Mouse (Mus musculus) myocyte (in vitro differentiated cells): ENCODE data around the gene Zfp652.

Source experiments
- MYOG ChIP-seq, 3 experiments: IDR thresholded peaks; one replicate each; pipeline ENCODE4 v1.6.1; 2011; ENCODE audit warnings: control low read depth in 2 of 3, low read depth in 2 of 3, mild to moderate bottlenecking in 2 of 3; ENCODE audit not compliant: insufficient read length in 2 of 3, control insufficient read depth in 1 of 3, insufficient read depth in 1 of 3
- POLR2A ChIP-seq: IDR thresholded peaks from one replicate; pipeline ENCODE4 v1.6.1; 2011; ENCODE audit warnings: low read depth, mild to moderate bottlenecking, control low read depth, moderate library complexity; ENCODE audit not compliant: insufficient read length
- POLR2AphosphoS2 ChIP-seq: IDR thresholded peaks from one replicate; pipeline ENCODE4 v1.6.1; 2011; ENCODE audit warnings: low read depth, control low read depth; ENCODE audit not compliant: insufficient read length
- REST ChIP-seq: IDR thresholded peaks from one replicate; pipeline ENCODE4 v1.6.1; 2011; ENCODE audit warnings: mild to moderate bottlenecking, control low read depth, moderate library complexity; ENCODE audit not compliant: insufficient read depth, insufficient read length

- no peak for TF ChIP-seq POLR2A
- no peak for TF ChIP-seq POLR2AphosphoS2
- TF ChIP-seq REST: no peak
- no peak for TF ChIP-seq MYOG (IDR thresholded peaks at IDR 0.05; ENCODE audit: control insufficient read depth in 1 of 3, insufficient read depth in 1 of 3, insufficient read length in 2 of 3, low read depth in 2 of 3)
Measured at GRCm38 (mm10) chr11:95869442-95869841, 157.0 kb downstream of the Zfp652 start.
